Mouse (Mus musculus): Measurements from ENCODE around the gene Rfc2. TPM values are rescaled to one million over a fixed set of nuclear protein-coding genes. Genes with fewer than 3 reads are reported as not detected.
"Not testable (repeated sequence)": the region's sequence is repeated elsewhere in the genome, so short reads cannot be mapped to it uniquely, and the experiment has no call there.

The Rfc2 gene
- polyA plus RNA-seq, 1 experiment = 82.8 TPM

- Histone ChIP-seq H3K4me3 (ENCODE audit: extremely low read depth, insufficient read depth, insufficient read length) (no peak overlapping the region), H3K27me3 (ENCODE audit: control insufficient read depth, insufficient read depth, low read length) (no peaks in the 10 kb centered on the region), H3K27ac (ENCODE audit: insufficient read depth, low read length) (no peak overlapping the region), H3K36me3 (ENCODE audit: control insufficient read depth, insufficient read depth, low read length) (no peaks in the 10 kb centered on the region), H3K4me1 (ENCODE audit: control insufficient read depth, insufficient read depth, insufficient read length) (no peaks in the 10 kb centered on the region; the same call in 1 of the 2 replicates)
- 75% methylated on average over 4 of the region's 4 CpGs for WGBS
- TF ChIP-seq POLR2A (IDR thresholded peaks at IDR 0.05; ENCODE audit: low read depth, low read length) (no peak), CTCF (IDR thresholded peaks at IDR 0.05; ENCODE audit: extremely low read depth, insufficient read depth, insufficient read length, insufficient replicate concordance) (no peak)
- no peak for DNase-seq (ENCODE audit: low read depth in 1 of 2, low spot score in 2 of 2)
Measured at GRCm38 (mm10) chr5:134646461-134646860, 65.3 kb downstream of the Rfc2 start.

- Histone ChIP-seq H3K4me1 (ENCODE audit: control insufficient read depth, insufficient read depth, insufficient read length) (no peaks in the 10 kb centered on the region; the same call in 1 of the 2 replicates), H3K27me3 (ENCODE audit: control insufficient read depth, insufficient read depth, low read length) (no peaks in the 10 kb centered on the region), H3K36me3 (ENCODE audit: control insufficient read depth, insufficient read depth, low read length) (no peaks in the 10 kb centered on the region), H3K4me3 (ENCODE audit: extremely low read depth, insufficient read depth, insufficient read length) (no peak overlapping the region), H3K27ac (ENCODE audit: insufficient read depth, low read length) (no peak overlapping the region)
- 82% methylated on average over 2 of the region's 2 CpGs for WGBS
- no peak for DNase-seq (ENCODE audit: low read depth in 1 of 2, low spot score in 2 of 2)
- TF ChIP-seq CTCF (IDR thresholded peaks at IDR 0.05; ENCODE audit: extremely low read depth, insufficient read depth, insufficient read length, insufficient replicate concordance) = no peak
- TF ChIP-seq POLR2A (IDR thresholded peaks at IDR 0.05; ENCODE audit: low read depth, low read length) = no peak
Measured at GRCm38 (mm10) chr5:134647394-134647793, 66.2 kb downstream of the Rfc2 start.

- not testable (repeated sequence) for H3K36me3 ChIP-seq (ENCODE audit: control insufficient read depth, insufficient read depth, low read length); H3K4me3 ChIP-seq (ENCODE audit: extremely low read depth, insufficient read depth, insufficient read length); H3K4me1 ChIP-seq (ENCODE audit: control insufficient read depth, insufficient read depth, insufficient read length); H3K27ac ChIP-seq (ENCODE audit: insufficient read depth, low read length); H3K27me3 ChIP-seq (ENCODE audit: control insufficient read depth, insufficient read depth, low read length); DNase-seq (ENCODE audit: low read depth in 1 of 2, low spot score in 2 of 2)
- WGBS = 47% methylated on average over 4 of the region's 4 CpGs
Measured at GRCm38 (mm10) chr5:134648976-134649375, 67.8 kb downstream of the Rfc2 start.

GRCm38 (mm10) chr5:134650926-134651325, 69.8 kb downstream of the Rfc2 start:
- no peak for TF ChIP-seq POLR2A (IDR thresholded peaks at IDR 0.05; ENCODE audit: low read depth, low read length)
- peak; percentile 61; the same call in 1 of the 2 replicates for TF ChIP-seq CTCF (IDR thresholded peaks at IDR 0.05; ENCODE audit: extremely low read depth, insufficient read depth, insufficient read length, insufficient replicate concordance)

More at GRCm38 (mm10) chr5:134650926-134651325, 69.8 kb downstream of the Rfc2 start:
- peak; percentile 12 to 56 for DNase-seq (ENCODE audit: low read depth in 1 of 2, low spot score in 2 of 2)
- no peak overlapping the region for H3K27ac ChIP-seq (ENCODE audit: insufficient read depth, low read length)
- H3K4me1 ChIP-seq (ENCODE audit: control insufficient read depth, insufficient read depth, insufficient read length) = no peaks in the 10 kb centered on the region; the same call in 1 of the 2 replicates
- H3K27me3 ChIP-seq (ENCODE audit: control insufficient read depth, insufficient read depth, low read length) = no peaks in the 10 kb centered on the region
- 61% methylated on average over 5 of the region's 5 CpGs for WGBS
- H3K36me3 ChIP-seq (ENCODE audit: control insufficient read depth, insufficient read depth, low read length) = no peaks in the 10 kb centered on the region
- no peak overlapping the region for H3K4me3 ChIP-seq (ENCODE audit: extremely low read depth, insufficient read depth, insufficient read length)

Other genes starting within 250 kb of the Rfc2 start
- gene Gtf2ird1, start 124.7 kb upstream of the Rfc2 start, polyA plus RNA-seq (2012; rRNA removed) = 9.2 and 12.1 TPM in 2 replicates
- 10.1 and 10.7 TPM in 2 replicates for gene Clip2, start 28.9 kb upstream of the Rfc2 start, polyA plus RNA-seq (2012; rRNA removed)
- gene Syna, start 21.2 kb upstream of the Rfc2 start, polyA plus RNA-seq (2012; rRNA removed) = 0.06 TPM in 1 of 2 replicates, not detected in the other
- gene Lat2, start 33.7 kb downstream of the Rfc2 start, polyA plus RNA-seq (2012; rRNA removed) = 52.2 and 52.4 TPM in 2 replicates
- 125 and 143 TPM in 2 replicates for gene Eif4h, start 58.1 kb downstream of the Rfc2 start, polyA plus RNA-seq (2012; rRNA removed)
- gene Limk1, start 107.2 kb downstream of the Rfc2 start, polyA plus RNA-seq (2012; rRNA removed) = 25.0 and 25.7 TPM in 2 replicates
- gene Eln, start 166.0 kb downstream of the Rfc2 start, polyA plus RNA-seq (2012; rRNA removed) = 39.4 and 41.9 TPM in 2 replicates

Data from spleen, adult 2 months (tissue).